Mouse (Mus musculus) kidney, adult 2 months (tissue): ENCODE results near the gene Cd47. TPM values are rescaled to one million over a fixed set of nuclear protein-coding genes. Genes with fewer than 3 reads are reported as not detected.

Source experiments
- DNase-seq: peaks from one replicate; pipeline ENCODE4 v3.0.0; 2021
- H3K27ac ChIP-seq: fragments of 200-500 bp; 2 replicates; pipeline ENCODE4 v1.5.1; 2012; ENCODE audit warnings: low read depth, low read length, control low read depth, inconsistent platforms; ENCODE audit not compliant: insufficient read depth
- H3K27me3 ChIP-seq: fragments of 200-500 bp; replicated peaks from 2 replicates; pipeline ENCODE4 v1.6.1; 2012; ENCODE audit warnings: mild to moderate bottlenecking, moderate library complexity, low read length, inconsistent platforms; ENCODE audit not compliant: control insufficient read depth, insufficient read depth
- H3K36me3 ChIP-seq: fragments of 200-500 bp; 2 replicates; pipeline ENCODE4 v1.6.1; 2012; ENCODE audit warnings: mild to moderate bottlenecking, moderate library complexity, low read length, inconsistent platforms; ENCODE audit not compliant: control insufficient read depth, insufficient read depth
- H3K4me1 ChIP-seq: fragments of 200-500 bp; 2 replicates; pipeline ENCODE4 v1.6.1; 2011; ENCODE audit warnings: low read length; ENCODE audit not compliant: control insufficient read depth, insufficient read depth
- H3K4me3 ChIP-seq: fragments of 200-500 bp; 2 replicates; pipeline ENCODE4 v1.5.1; 2011; ENCODE audit warnings: mild to moderate bottlenecking, low read depth, low read length, control low read depth; ENCODE audit not compliant: insufficient read depth
- CTCF ChIP-seq: fragments of 200-500 bp; conservative IDR thresholded peaks from 2 replicates; pipeline ENCODE4 v1.5.1; 2011; ENCODE audit warnings: low read depth, mild to moderate bottlenecking, control low read depth, low read length, moderate library complexity, mixed read lengths; ENCODE audit not compliant: insufficient read depth, insufficient read length
- POLR2A ChIP-seq: fragments of 200-500 bp; IDR thresholded peaks from one replicate; pipeline ENCODE4 v1.6.1; 2011; ENCODE audit warnings: low read depth, low read length, control low read depth
- WGBS: fragments of 180-500 bp; shearing (Covaris S2); methylation state at CpG from one replicate; pipeline ENCODE4 v1.1.7; 2018; 5-methylcytosine and 5-hydroxymethylcytosine counted together
- polyA plus RNA-seq: library from polyadenylated mRNA; depleted of rRNA; stranded (reverse); fragments of >200 nt; gene quantifications from 2 replicates; pipeline ENCODE4 v1.2.3, GENCODE M21; 2012; rRNA removed

The Cd47 gene
- 28.8 and 36.5 TPM in 2 replicates for polyA plus RNA-seq

DNA sequence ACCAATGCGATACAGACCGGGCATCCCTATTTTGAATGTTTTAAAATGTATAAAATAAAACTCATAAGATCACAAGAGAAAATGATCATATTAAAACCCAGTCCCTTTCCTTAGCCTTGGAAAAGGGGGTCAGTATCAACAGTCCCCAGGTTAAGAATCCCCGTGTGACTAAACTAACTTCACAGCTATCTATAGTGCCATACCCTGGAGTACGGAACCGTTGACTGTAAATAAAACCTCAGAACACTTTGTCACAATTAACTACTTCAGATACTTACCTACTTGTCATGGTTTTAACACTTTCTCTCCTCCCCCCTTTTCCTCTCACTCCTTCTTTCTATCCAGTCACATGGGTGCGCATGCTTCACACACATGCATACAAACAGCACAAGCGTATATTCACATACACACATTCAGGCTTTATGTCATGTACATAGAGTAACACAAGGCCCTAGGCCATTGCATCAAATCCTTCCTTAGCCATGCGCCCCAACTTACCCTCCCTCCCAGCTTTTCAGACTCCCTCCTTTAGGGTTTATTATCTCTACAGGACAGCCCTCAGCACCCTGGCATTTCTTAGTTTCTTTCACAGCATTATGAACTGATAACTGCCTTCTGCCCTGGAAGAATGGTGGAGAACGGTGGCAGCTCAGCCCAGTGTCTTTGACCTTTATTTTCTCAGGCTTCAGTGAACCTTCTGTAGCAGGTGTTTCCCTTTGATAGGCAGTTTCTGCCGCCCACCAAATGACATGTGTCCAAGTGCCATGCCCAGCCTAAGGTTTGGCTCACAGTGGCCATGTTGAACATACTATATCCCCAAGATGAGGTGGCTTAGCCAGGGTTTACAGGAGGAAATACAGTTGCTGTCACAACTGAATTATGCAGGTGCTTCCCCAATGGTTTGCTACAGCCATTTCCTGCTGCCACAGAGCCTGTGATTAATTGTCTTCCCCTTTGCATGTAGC, at the start of gene Cd47:
TSS of gene Cd47 (plus strand) at position 937 of the 965 bp plus-strand sequence.
- peak; percentile 71 for DNase-seq
- Histone ChIP-seq H3K4me3 (no peak within 1 kb of the TSS), H3K27me3 (no peaks in the 10 kb centered on the region), H3K36me3 (no peaks in the 10 kb centered on the region), H3K27ac (no peak within 1 kb of the TSS), H3K4me1 (no peaks in the 10 kb centered on the region)
- WGBS = 72% methylated on average over 10 of the region's 10 CpGs
- no peak for TF ChIP-seq POLR2A
- TF ChIP-seq CTCF = no peak

DNA sequence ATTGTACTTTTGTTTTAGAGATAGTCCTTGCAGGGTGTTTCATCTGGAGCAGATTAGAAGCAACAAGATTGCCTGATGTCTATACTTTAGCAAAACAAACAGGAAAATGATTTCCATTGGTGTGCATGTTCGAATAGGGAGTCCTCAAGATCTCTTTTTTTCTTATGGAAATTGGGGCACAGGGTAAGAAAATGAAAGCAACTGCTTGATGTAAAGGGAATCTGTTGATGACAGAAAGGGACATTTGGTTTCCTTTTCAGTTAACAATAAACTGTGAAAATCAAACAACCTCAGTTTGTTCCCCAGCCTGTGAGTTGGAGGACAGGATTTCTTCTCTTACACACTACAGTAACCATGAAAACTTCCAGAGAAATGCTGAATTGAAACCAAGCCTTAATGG, 47.4 kb upstream of the Cd47 start:
- no peak overlapping the region for H3K4me3 ChIP-seq
- no peaks in the 10 kb centered on the region for H3K4me1 ChIP-seq
- 94% methylated on average over 1 of the region's 1 CpGs for WGBS
- no peaks in the 10 kb centered on the region for H3K27me3 ChIP-seq
- H3K27ac ChIP-seq = no peak overlapping the region
- no peaks in the 10 kb centered on the region for H3K36me3 ChIP-seq
- TF ChIP-seq CTCF = no peak
- no peak for TF ChIP-seq POLR2A
- DNase-seq = no peak

DNA sequence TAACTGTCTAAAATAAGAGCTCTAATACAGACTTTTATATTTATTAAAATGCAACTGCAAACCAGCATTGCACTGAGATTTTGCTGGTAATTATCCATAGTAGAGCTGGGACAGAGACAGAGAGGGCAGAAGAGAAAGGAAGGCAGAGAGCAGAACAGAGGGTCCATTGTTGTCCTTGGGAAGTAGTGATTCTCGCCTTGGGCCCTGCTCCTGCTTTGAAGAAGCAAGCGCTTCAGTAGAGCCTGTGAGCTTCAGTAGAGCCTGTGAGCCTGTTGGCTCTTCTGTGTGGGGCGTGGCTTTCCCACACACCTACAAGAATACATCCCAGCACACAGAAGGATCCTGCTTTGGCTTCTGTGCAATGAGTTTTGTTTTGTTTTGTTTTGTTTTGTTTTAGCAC, 47.0 kb upstream of the Cd47 start:
- Histone ChIP-seq H3K4me1 (no peaks in the 10 kb centered on the region), H3K27ac (no peak overlapping the region), H3K4me3 (no peak overlapping the region), H3K27me3 (no peaks in the 10 kb centered on the region), H3K36me3 (no peaks in the 10 kb centered on the region)
- 88% methylated on average over 3 of the region's 3 CpGs for WGBS
- TF ChIP-seq CTCF (no peak), POLR2A (no peak)
- no peak for DNase-seq

DNA sequence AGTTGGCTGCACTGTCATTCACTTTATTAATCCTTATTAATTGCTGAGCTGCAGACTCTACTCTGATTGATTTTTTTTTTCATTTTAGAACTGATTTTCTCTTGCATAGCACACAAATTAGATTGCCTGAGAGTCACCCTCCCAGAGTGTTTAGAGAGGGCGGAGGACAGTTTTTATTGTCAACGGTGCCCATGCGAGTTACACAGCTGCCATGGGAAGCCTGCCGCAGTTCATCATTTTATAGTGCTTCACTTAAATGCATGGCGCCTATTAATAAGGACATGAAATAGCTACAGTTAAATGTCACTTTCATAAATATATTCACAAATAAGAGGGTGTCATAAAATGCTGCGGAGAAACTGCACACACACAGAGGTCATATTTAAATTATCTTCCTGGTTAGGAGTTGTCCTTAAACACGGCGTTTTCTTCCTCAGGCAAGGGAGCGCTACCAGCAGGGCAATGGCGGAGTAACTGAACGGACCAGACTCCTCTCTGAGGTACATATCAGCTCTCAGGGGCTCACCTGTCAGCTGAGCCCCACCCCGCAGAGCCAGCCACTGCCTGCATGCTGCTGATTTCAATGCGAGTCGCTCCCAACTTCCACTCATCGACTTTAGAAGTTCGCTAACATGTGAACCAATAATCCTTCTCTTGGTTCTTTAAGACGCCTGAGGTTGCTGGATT, 39.7 kb upstream of the Cd47 start:
- 93% methylated on average over 17 of the region's 17 CpGs for WGBS
- Histone ChIP-seq H3K27me3 (no peaks in the 10 kb centered on the region), H3K36me3 (no peaks in the 10 kb centered on the region), H3K27ac (no peak overlapping the region), H3K4me3 (no peak overlapping the region), H3K4me1 (no peaks in the 10 kb centered on the region)
- no peak for TF ChIP-seq POLR2A
- no peak for TF ChIP-seq CTCF
- no peak for DNase-seq

DNA sequence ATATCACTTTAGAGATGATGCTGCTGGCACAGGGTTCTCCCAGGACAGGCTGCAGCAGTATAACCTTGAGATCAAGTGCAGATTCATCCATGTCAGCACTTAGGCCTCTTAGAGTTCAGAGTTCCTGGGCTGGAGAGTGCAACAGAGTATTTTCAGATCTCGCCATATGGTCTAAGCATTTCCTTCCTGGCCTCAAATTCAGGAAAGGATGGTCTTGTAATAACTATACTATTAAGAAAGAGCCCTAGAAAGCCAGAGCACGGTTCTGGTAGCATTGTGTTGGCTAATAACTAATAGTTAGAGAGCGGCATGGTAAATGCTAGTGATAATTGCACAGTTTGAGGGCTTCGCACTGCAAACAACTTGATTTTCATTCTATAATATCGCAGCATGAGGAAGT, 38.4 kb upstream of the Cd47 start:
- Histone ChIP-seq H3K36me3 (no peaks in the 10 kb centered on the region), H3K27me3 (no peaks in the 10 kb centered on the region), H3K4me3 (no peak overlapping the region), H3K4me1 (no peaks in the 10 kb centered on the region), H3K27ac (no peak overlapping the region)
- TF ChIP-seq POLR2A = no peak
- TF ChIP-seq CTCF = no peak
- no peak for DNase-seq
- WGBS = 84% methylated on average over 5 of the region's 5 CpGs

DNA sequence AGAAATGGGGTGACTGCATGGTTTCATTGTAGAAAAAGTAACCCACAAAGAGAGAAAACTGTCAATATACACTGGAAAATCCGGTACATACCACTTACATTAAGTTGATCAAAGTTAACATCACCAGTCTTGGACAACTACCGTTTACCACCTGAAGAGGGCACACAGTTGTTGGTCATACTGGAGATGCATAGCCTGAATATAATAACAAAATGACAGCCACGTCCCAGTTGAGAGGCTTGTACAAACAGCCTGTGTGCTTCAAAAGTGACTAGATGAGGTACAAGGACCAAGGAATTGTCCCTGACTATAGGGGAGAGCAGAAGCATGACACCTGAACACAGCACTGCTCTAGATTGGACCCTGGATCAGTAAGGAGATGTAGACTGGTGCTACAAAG, 34.0 kb upstream of the Cd47 start:
- Histone ChIP-seq H3K27me3 (no peaks in the 10 kb centered on the region), H3K27ac (no peak overlapping the region), H3K36me3 (no peaks in the 10 kb centered on the region), H3K4me3 (no peak overlapping the region), H3K4me1 (no peaks in the 10 kb centered on the region)
- DNase-seq = peak; percentile 41
- TF ChIP-seq CTCF (no peak), POLR2A (no peak)
- 49% methylated on average over 3 of the region's 3 CpGs for WGBS

DNA sequence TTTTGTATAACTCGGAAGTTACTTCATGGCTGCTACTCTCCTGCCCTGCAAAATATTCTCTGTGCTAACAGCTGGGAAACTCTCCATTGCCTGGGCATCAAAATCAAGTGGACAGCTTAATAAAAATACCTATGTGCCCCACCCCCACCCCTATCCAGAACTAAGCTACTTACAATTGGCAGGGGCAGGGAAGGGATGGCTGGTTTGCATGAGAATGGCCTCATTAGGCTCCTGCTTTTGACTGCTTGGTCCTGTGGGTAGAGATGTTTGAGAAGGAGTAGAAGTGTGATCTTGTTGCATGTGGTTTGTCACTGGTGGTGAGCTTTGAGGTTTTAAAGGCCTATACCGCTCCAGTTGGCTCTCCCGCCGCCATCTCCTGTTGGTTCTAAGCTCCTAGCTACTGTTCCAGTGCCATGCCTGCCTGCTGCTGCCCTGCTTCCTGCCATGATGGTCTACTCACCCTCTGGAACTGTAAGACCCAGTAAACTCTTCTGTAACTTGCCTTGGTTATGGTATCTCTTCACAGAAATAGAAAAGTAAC, 31.8 kb upstream of the Cd47 start:
- Histone ChIP-seq H3K27me3 (no peaks in the 10 kb centered on the region), H3K27ac (no peak overlapping the region), H3K4me3 (no peak overlapping the region), H3K36me3 (no peaks in the 10 kb centered on the region), H3K4me1 (no peaks in the 10 kb centered on the region)
- WGBS = 94% methylated on average over 4 of the region's 4 CpGs
- no peak for DNase-seq
- TF ChIP-seq CTCF (no peak), POLR2A (no peak)
